Mouse (Mus musculus) spleen, embryonic (tissue): ENCODE measurements around the gene Lmx1a.

Source experiments
- CTCF ChIA-PET: fragments of 350-600 bp; sonication (Branson Sonifier 250); formaldehyde crosslinking; loops from one replicate; lab custom pipeline; 2022; lab: Charles Lee

The Lmx1a gene

GRCm38 (mm10) chr1:167689232-167689261 lies at the start of gene Lmx1a:
TSS of gene Lmx1a (plus strand) at chr1:167689237.
- CTCF ChIA-PET, result no interaction called here

- CTCF ChIA-PET, result no interaction called here
Measured at GRCm38 (mm10) chr1:167644866-167645537, 44.0 kb upstream of the Lmx1a start.

- CTCF ChIA-PET, result no interaction called here
Measured at GRCm38 (mm10) chr1:167648670-167649069, 40.4 kb upstream of the Lmx1a start.

- CTCF ChIA-PET, result no interaction called here
Measured at GRCm38 (mm10) chr1:167649122-167649633, 39.9 kb upstream of the Lmx1a start.

- CTCF ChIA-PET, result no interaction called here
Measured at GRCm38 (mm10) chr1:167652336-167652735, 36.7 kb upstream of the Lmx1a start.

- CTCF ChIA-PET, result no interaction called here
Measured at GRCm38 (mm10) chr1:167659065-167659464, 30.0 kb upstream of the Lmx1a start.

- CTCF ChIA-PET, result no interaction called here
Measured at GRCm38 (mm10) chr1:167660521-167661101, 28.4 kb upstream of the Lmx1a start.

GRCm38 (mm10) chr1:167661123-167661522 lies 27.9 kb upstream of the Lmx1a start:
- CTCF ChIA-PET, result no interaction called here

GRCm38 (mm10) chr1:167663136-167663535 lies 25.9 kb upstream of the Lmx1a start:
- CTCF ChIA-PET, result no interaction called here

- CTCF ChIA-PET, result no interaction called here
Measured at GRCm38 (mm10) chr1:167669796-167670195, 19.2 kb upstream of the Lmx1a start.

- CTCF ChIA-PET, result no interaction called here
Measured at GRCm38 (mm10) chr1:167672433-167672987, 16.5 kb upstream of the Lmx1a start.

GRCm38 (mm10) chr1:167679061-167679460 lies 10.0 kb upstream of the Lmx1a start:
- CTCF ChIA-PET, result no interaction called here

- CTCF ChIA-PET, result no interaction called here
Measured at GRCm38 (mm10) chr1:167688001-167688346, 1.1 kb upstream of the Lmx1a start.

- CTCF ChIA-PET, result no interaction called here
Measured at GRCm38 (mm10) chr1:167688347-167689231, 448 bp upstream of the Lmx1a start.

GRCm38 (mm10) chr1:167689262-167690137 lies 463 bp downstream of the Lmx1a start:
- CTCF ChIA-PET, result no interaction called here

GRCm38 (mm10) chr1:167690138-167690710 lies 1.2 kb downstream of the Lmx1a start:
- CTCF ChIA-PET, result no interaction called here

- CTCF ChIA-PET, result no interaction called here
Measured at GRCm38 (mm10) chr1:167690716-167691550, 1.9 kb downstream of the Lmx1a start.

GRCm38 (mm10) chr1:167691911-167692682 lies 3.1 kb downstream of the Lmx1a start:
- CTCF ChIA-PET, result interaction anchor here (0.5 kb wide), 1 partner anchor 41 kb away, joined by 4 read pairs; no protein-coding TSS in a partner anchor

GRCm38 (mm10) chr1:167692683-167693045 lies 3.6 kb downstream of the Lmx1a start:
- CTCF ChIA-PET, result no interaction called here
